Mouse (Mus musculus) MN1 (cell line): ENCODE measurements around the gene Car11.

Experiments
- DNase-seq: peaks from one replicate; pipeline ENCODE4 v3.0.0-alpha.2; 2016; ENCODE audit warnings: low spot score

Car11 gene

GRCm38 (mm10) chr7:45723301-45723700, 23.7 kb downstream of the Car11 start:
- DNase-seq: no peak

- no peak for DNase-seq
Observed at GRCm38 (mm10) chr7:45723781-45724180, 24.1 kb downstream of the Car11 start.

GRCm38 (mm10) chr7:45725151-45725550, 25.5 kb downstream of the Car11 start:
- DNase-seq: no peak

- DNase-seq: no peak
Observed at GRCm38 (mm10) chr7:45725713-45726112, 26.1 kb downstream of the Car11 start, which contains the start of gene Spaca4. Spaca4 (minus strand) TSS chr7:45725813.

GRCm38 (mm10) chr7:45726419-45726818, 26.8 kb downstream of the Car11 start:
- no peak for DNase-seq

GRCm38 (mm10) chr7:45727625-45728024, 28.0 kb downstream of the Car11 start:
- no peak for DNase-seq

- DNase-seq: no peak
Observed at GRCm38 (mm10) chr7:45730727-45731431, 31.2 kb downstream of the Car11 start.

- DNase-seq: no peak
Observed at GRCm38 (mm10) chr7:45733477-45733876, 33.8 kb downstream of the Car11 start.

- DNase-seq: peak; percentile 86
Observed at GRCm38 (mm10) chr7:45739162-45739763, 39.6 kb downstream of the Car11 start.

GRCm38 (mm10) chr7:45739820-45740219, 40.2 kb downstream of the Car11 start:
- DNase-seq: no peak

GRCm38 (mm10) chr7:45741308-45741707, 41.7 kb downstream of the Car11 start:
- DNase-seq: no peak

- no peak for DNase-seq
Observed at GRCm38 (mm10) chr7:45741777-45742176, 42.1 kb downstream of the Car11 start.

GRCm38 (mm10) chr7:45742338-45742737, 42.7 kb downstream of the Car11 start:
- no peak for DNase-seq

- DNase-seq: peak; percentile 83
Observed at GRCm38 (mm10) chr7:45744387-45744786, 44.7 kb downstream of the Car11 start.

- no peak for DNase-seq
Observed at GRCm38 (mm10) chr7:45746518-45746917, 46.9 kb downstream of the Car11 start.

GRCm38 (mm10) chr7:45747450-45747849, 47.8 kb downstream of the Car11 start:
- DNase-seq: no peak

GRCm38 (mm10) chr7:45748110-45748509, 48.5 kb downstream of the Car11 start:
- no peak for DNase-seq

GRCm38 (mm10) chr7:45749401-45749800, 49.8 kb downstream of the Car11 start:
- no peak for DNase-seq

- no peak for DNase-seq
Observed at GRCm38 (mm10) chr7:45750162-45750561, 50.5 kb downstream of the Car11 start.
